Mouse (Mus musculus): ENCODE results near the gene Smurf2.

The Smurf2 gene

GRCm38 (mm10) chr11:106778589-106779387 lies 141.7 kb downstream of the Smurf2 start:
- no peak for DNase-seq (ENCODE audit: low spot score in 2 of 2)

- DNase-seq (ENCODE audit: low spot score in 2 of 2): no peak
Observed at GRCm38 (mm10) chr11:106778132-106778531, 142.4 kb downstream of the Smurf2 start.

GRCm38 (mm10) chr11:106777395-106777794 lies 143.1 kb downstream of the Smurf2 start:
- no peak for DNase-seq (ENCODE audit: low spot score in 2 of 2)

DNA sequence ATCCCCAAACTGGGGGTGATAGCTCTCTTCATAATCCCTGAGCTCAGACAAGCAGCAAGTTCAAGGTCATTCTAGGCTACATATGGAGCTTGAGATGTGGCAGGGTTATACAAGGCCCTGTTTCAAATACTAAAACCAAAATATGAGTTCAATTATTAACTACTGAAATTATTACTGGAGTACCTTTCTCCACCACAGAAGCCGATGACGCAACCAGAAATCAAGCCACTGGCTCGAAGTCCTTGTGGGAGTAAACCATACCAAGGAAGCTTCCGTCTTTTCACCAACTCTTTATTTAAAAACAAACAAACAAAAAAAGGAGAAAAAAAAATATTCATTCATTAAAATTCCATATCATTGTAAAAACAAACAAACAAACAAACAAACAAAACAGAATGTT lies 143.6 kb downstream of the Smurf2 start:
- DNase-seq (ENCODE audit: low spot score in 2 of 2): no peak

GRCm38 (mm10) chr11:106773061-106773460 lies 147.5 kb downstream of the Smurf2 start:
- no peak for DNase-seq (ENCODE audit: low spot score in 2 of 2)

DNA sequence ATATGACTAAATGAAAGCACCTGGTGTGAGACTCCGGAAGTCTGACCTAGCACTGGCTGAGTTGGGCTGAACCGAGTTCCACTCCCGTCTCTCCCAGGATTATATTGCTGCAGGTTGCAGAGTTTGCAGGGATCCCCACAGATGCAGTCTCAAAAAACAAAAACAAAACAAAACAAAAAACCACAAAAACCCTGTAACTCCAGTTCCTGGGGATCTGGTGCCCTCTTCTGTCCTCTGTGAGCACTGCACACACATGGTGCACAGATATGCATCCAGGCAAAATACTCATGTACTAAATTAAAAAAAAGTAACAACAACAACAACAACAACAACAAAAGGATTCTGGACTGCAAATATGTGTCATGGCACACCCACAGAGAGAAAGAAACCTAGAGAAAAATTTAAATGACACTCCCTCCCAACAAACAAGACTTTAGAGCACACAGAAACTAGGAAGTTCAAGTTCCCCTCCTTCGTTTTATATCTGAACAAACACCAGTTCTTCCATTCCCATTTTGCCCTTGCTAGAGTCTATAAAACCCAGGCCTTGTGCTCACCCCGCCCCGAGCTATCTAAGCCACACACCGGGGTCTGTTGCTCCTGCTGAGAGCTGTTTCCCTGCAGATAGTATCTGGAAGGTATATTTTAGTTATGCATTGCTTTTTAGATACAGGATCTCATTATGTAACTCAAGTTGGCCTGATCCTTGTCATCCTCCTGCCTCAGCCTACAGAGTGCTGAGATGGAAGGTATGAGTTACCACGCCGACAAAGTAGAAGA lies 150.1 kb downstream of the Smurf2 start:
- DNase-seq (ENCODE audit: low spot score in 2 of 2): no peak

Measured in right cerebral cortex, adult 2 months (tissue).